Mouse (Mus musculus): Measurements from ENCODE around the gene St6gal1.

- TF ChIP-seq POLR2A (IDR thresholded peaks at IDR 0.05; ENCODE audit: insufficient read length, low read depth) = no peak
- TF ChIP-seq MYOG (IDR thresholded peaks at IDR 0.05; ENCODE audit: control insufficient read depth in 1 of 3, insufficient read depth in 1 of 3, insufficient read length in 2 of 3, low read depth in 2 of 3) = no peak
- TF ChIP-seq TCF12 (IDR thresholded peaks at IDR 0.05; ENCODE audit: insufficient read depth, poor library complexity, severe bottlenecking) = no peak
- no peak for TF ChIP-seq USF1 (IDR thresholded peaks at IDR 0.05; ENCODE audit: low read depth)
- no peak for TF ChIP-seq MYOD1 (IDR thresholded peaks at IDR 0.05; ENCODE audit: control insufficient read depth in 1 of 3, insufficient read length in 2 of 3, low read depth in 2 of 3)
- TF ChIP-seq CEBPB (IDR thresholded peaks at IDR 0.05; ENCODE audit: insufficient read depth, poor library complexity, severe bottlenecking) = no peak
- no peak for TF ChIP-seq MAX (IDR thresholded peaks at IDR 0.05; ENCODE audit: low read depth)
- TF ChIP-seq TCF3 (IDR thresholded peaks at IDR 0.05; ENCODE audit: insufficient read length, low read depth) = no peak
- no peak for TF ChIP-seq POLR2AphosphoS2 (IDR thresholded peaks at IDR 0.05; ENCODE audit: insufficient read length, low read depth)
- no peak for TF ChIP-seq E2F4 (IDR thresholded peaks at IDR 0.05; ENCODE audit: insufficient read depth)
- no peak for TF ChIP-seq REST (IDR thresholded peaks at IDR 0.05; ENCODE audit: insufficient read depth, insufficient read length)
- no peak for TF ChIP-seq SRF (IDR thresholded peaks at IDR 0.05; ENCODE audit: control insufficient read depth, insufficient read length, low read depth)
Observed at GRCm38 (mm10) chr16:23229945-23230344, 5.4 kb downstream of the St6gal1 start.
